9 mouse cellular contexts compared by ENCODE assay signal in genomic region chr11:119298917-119299316, GRCm38 (mm10). TPM values are rescaled to one million over a fixed set of nuclear protein-coding genes. Genes with fewer than 3 reads are reported as not detected.
DNase-seq lines count a peak whose midpoint lies in the region; ATAC-seq and TF ChIP-seq lines count a peak whose summit lies in the region.
"Had no signal": no experiment of that assay in that cellular context is flagged by ENCODE, and none has a peak within 500 bp of the region (broad histone marks: within the 10 kb centered on the region; RNA-seq: fewer than 3 reads in every experiment).

No protein-coding gene starts in this region.

- intact Hi-C loops in left cerebral cortex, postnatal 36 days (cut with DNase I) = loop anchor here (2.0 kb wide), 1 partner anchor 192 kb away; the partner anchor contains the start of gene Endov

- peak overlapping the region; percentile 80; the same call in 1 of the 2 replicates for H3K27ac ChIP-seq in kidney, embryonic 14.5 days (ENCODE audit: low read depth, low read length)
- H3K27ac ChIP-seq in bone marrow, adult 2 months (ENCODE audit: control insufficient read depth, insufficient read depth, low read depth, low read length, poor library complexity) = no peak overlapping the region
- peak overlapping the region; percentile 98; the same call in 1 of the 2 replicates for H3K27ac ChIP-seq in hindbrain, embryonic 13.5 days
- H3K27ac ChIP-seq in midbrain, embryonic 13.5 days = no peak overlapping the region

- 13% methylated on average over 7 of the region's 7 CpGs for WGBS in kidney, embryonic 14.5 days
- 9% methylated on average over 7 of the region's 7 CpGs for WGBS in bone marrow, adult 2 months
- 20% methylated on average over 7 of the region's 7 CpGs for WGBS in hindbrain, embryonic 13.5 days
- 15% methylated on average over 7 of the region's 7 CpGs for WGBS in midbrain, embryonic 13.5 days

- H3K27me3 ChIP-seq in kidney, embryonic 14.5 days (ENCODE audit: control insufficient read depth, insufficient read depth, low read length) = no peaks in the 10 kb centered on the region
- H3K27me3 ChIP-seq in hindbrain, embryonic 13.5 days = peaks cover 3% of the 10 kb centered on the region; the same call in 1 of the 2 replicates
- H3K27me3 ChIP-seq in midbrain, embryonic 13.5 days = no peaks in the 10 kb centered on the region

- peak overlapping the region; percentile 98 for H3K9ac ChIP-seq in kidney, embryonic 14.5 days (ENCODE audit: low read depth, low read length)
- H3K9ac ChIP-seq in hindbrain, embryonic 13.5 days = peak overlapping the region; percentile 99
- H3K9ac ChIP-seq in midbrain, embryonic 13.5 days (replicated peaks) = peak overlapping the region; percentile 96

- no peak for TF ChIP-seq CTCF in bone marrow, adult 2 months (IDR thresholded peaks at IDR 0.05; ENCODE audit: control insufficient read depth, insufficient read depth, low read length)

- peak overlapping the region; percentile 92 for H3K4me3 ChIP-seq in kidney, embryonic 14.5 days (ENCODE audit: low read length)
- peak overlapping the region; percentile 96 for H3K4me3 ChIP-seq in bone marrow, adult 2 months (replicated peaks; ENCODE audit: control insufficient read depth, low read depth, low read length)
- H3K4me3 ChIP-seq in hindbrain, embryonic 13.5 days = peak overlapping the region; percentile 98
- peak overlapping the region; percentile 93 for H3K4me3 ChIP-seq in midbrain, embryonic 13.5 days (replicated peaks)

- TF ChIP-seq POLR2A in bone marrow, adult 2 months (IDR thresholded peaks at IDR 0.05; ENCODE audit: borderline replicate concordance, control insufficient read depth, low read depth, low read length) = no peak

- H3K4me2 ChIP-seq in kidney, embryonic 14.5 days (replicated peaks; ENCODE audit: low read depth, low read length) = peak overlapping the region; percentile 68
- peak overlapping the region; percentile 88 for H3K4me2 ChIP-seq in hindbrain, embryonic 13.5 days
- H3K4me2 ChIP-seq in midbrain, embryonic 13.5 days (replicated peaks) = peak overlapping the region; percentile 81

- peaks cover 5% of the 10 kb centered on the region for H3K4me1 ChIP-seq in kidney, embryonic 14.5 days (ENCODE audit: control insufficient read depth, insufficient read depth, low read length)
- H3K4me1 ChIP-seq in bone marrow, adult 2 months (ENCODE audit: control insufficient read depth, insufficient read depth, low read length) = peaks cover 2% of the 10 kb centered on the region
- peaks cover 27% of the 10 kb centered on the region for H3K4me1 ChIP-seq in hindbrain, embryonic 13.5 days (replicated peaks)
- peaks cover 29% of the 10 kb centered on the region for H3K4me1 ChIP-seq in midbrain, embryonic 13.5 days (replicated peaks)

- H3K36me3 ChIP-seq in kidney, embryonic 14.5 days (ENCODE audit: control insufficient read depth, insufficient read depth, low read length) = peaks cover 43% of the 10 kb centered on the region
- H3K36me3 ChIP-seq in hindbrain, embryonic 13.5 days = peaks cover 43% of the 10 kb centered on the region
- peaks cover 43% of the 10 kb centered on the region for H3K36me3 ChIP-seq in midbrain, embryonic 13.5 days

- no peak for DNase-seq in kidney, adult 9 months
- no peak for DNase-seq in thymus, adult 18-20 months
- DNase-seq in left cerebral cortex, postnatal 36 days (ENCODE audit: low spot score in 2 of 2) = no peak
- no peak for DNase-seq in right cerebral cortex, postnatal 25 days
- DNase-seq: gastrocnemius, postnatal 10 days had no signal

- no peak for ATAC-seq in kidney, embryonic 14.5 days (ENCODE audit: low FRiP score, low TSS enrichment)
- no peak for ATAC-seq in hindbrain, embryonic 13.5 days (ENCODE audit: low FRiP score)
- no peak for ATAC-seq in midbrain, embryonic 13.5 days

- H3K9me3 ChIP-seq in kidney, embryonic 14.5 days (ENCODE audit: control insufficient read depth, low read length) = no peaks in the 10 kb centered on the region
- H3K9me3 ChIP-seq in hindbrain, embryonic 13.5 days = no peaks in the 10 kb centered on the region
- H3K9me3 ChIP-seq in midbrain, embryonic 13.5 days = no peaks in the 10 kb centered on the region

RNA-seq across cellular contexts. Expression of gene Eif4a3, which starts 1.0 kb away (rescaled TPM):
- polyA plus RNA-seq in kidney, embryonic 14.5 days (2014; fragmentation: Nextera tagmentation; extraction: Ambion mirVana) = 362 and 419 TPM in 2 replicates
- 144 and 147 TPM in 2 replicates for polyA plus RNA-seq in bone marrow, adult 2 months (2011; ENCODE audit: insufficient read depth, insufficient read length, low replicate concordance, missing spikeins)
- 266 and 296 TPM in 2 replicates for polyA plus RNA-seq in hindbrain, embryonic 13.5 days (2015; fragmentation: Nextera tagmentation; extraction: Ambion mirVana)
- polyA plus RNA-seq in midbrain, embryonic 13.5 days (2015; fragmentation: Nextera tagmentation; extraction: Ambion mirVana) = 317 and 341 TPM in 2 replicates
- 10 to 100 TPM; 74.7 to 78.6 TPM for total RNA-seq in left cerebral cortex, postnatal 36 days (2021)

RNA-seq across cellular contexts. Expression of gene Card14, which starts 8.7 kb away (rescaled TPM):
- 0.16 and 0.17 TPM in 2 replicates for polyA plus RNA-seq in kidney, embryonic 14.5 days (2014; fragmentation: Nextera tagmentation; extraction: Ambion mirVana)
- polyA plus RNA-seq in bone marrow, adult 2 months (2011; ENCODE audit: insufficient read depth, insufficient read length, low replicate concordance, missing spikeins) = not detected in 2 replicates
- polyA plus RNA-seq in hindbrain, embryonic 13.5 days (2015; fragmentation: Nextera tagmentation; extraction: Ambion mirVana) = 0.06 and 0.09 TPM in 2 replicates
- polyA plus RNA-seq in midbrain, embryonic 13.5 days (2015; fragmentation: Nextera tagmentation; extraction: Ambion mirVana) = 0.08 and 0.09 TPM in 2 replicates
- under 1 TPM; 0.07 to 0.14 TPM for total RNA-seq in left cerebral cortex, postnatal 36 days (2021)

RNA-seq across cellular contexts. Expression of gene Gaa, which starts 31.2 kb away (rescaled TPM):
- 21.4 and 37.2 TPM in 2 replicates for polyA plus RNA-seq in kidney, embryonic 14.5 days (2014; fragmentation: Nextera tagmentation; extraction: Ambion mirVana)
- 6.5 and 18.1 TPM in 2 replicates for polyA plus RNA-seq in bone marrow, adult 2 months (2011; ENCODE audit: insufficient read depth, insufficient read length, low replicate concordance, missing spikeins)
- polyA plus RNA-seq in hindbrain, embryonic 13.5 days (2015; fragmentation: Nextera tagmentation; extraction: Ambion mirVana) = 59.6 and 62.3 TPM in 2 replicates
- 49.9 and 50.7 TPM in 2 replicates for polyA plus RNA-seq in midbrain, embryonic 13.5 days (2015; fragmentation: Nextera tagmentation; extraction: Ambion mirVana)
- 100 to 1,000 TPM; 220 to 253 TPM for total RNA-seq in left cerebral cortex, postnatal 36 days (2021)

RNA-seq across cellular contexts. Expression of gene Sgsh, which starts 56.4 kb away (rescaled TPM):
- polyA plus RNA-seq in kidney, embryonic 14.5 days (2014; fragmentation: Nextera tagmentation; extraction: Ambion mirVana) = 7.1 and 7.9 TPM in 2 replicates
- 5.6 and 12.0 TPM in 2 replicates for polyA plus RNA-seq in bone marrow, adult 2 months (2011; ENCODE audit: insufficient read depth, insufficient read length, low replicate concordance, missing spikeins)
- 4.7 and 5.5 TPM in 2 replicates for polyA plus RNA-seq in hindbrain, embryonic 13.5 days (2015; fragmentation: Nextera tagmentation; extraction: Ambion mirVana)
- polyA plus RNA-seq in midbrain, embryonic 13.5 days (2015; fragmentation: Nextera tagmentation; extraction: Ambion mirVana) = 3.1 and 4.0 TPM in 2 replicates
- 1 to 10 TPM; 4.3 to 4.7 TPM for total RNA-seq in left cerebral cortex, postnatal 36 days (2021)

RNA-seq across cellular contexts. Expression of gene Slc26a11, which starts 56.4 kb away (rescaled TPM):
- polyA plus RNA-seq in kidney, embryonic 14.5 days (2014; fragmentation: Nextera tagmentation; extraction: Ambion mirVana) = 5.9 and 8.2 TPM in 2 replicates
- polyA plus RNA-seq in bone marrow, adult 2 months (2011; ENCODE audit: insufficient read depth, insufficient read length, low replicate concordance, missing spikeins) = 3.3 and 6.2 TPM in 2 replicates
- polyA plus RNA-seq in hindbrain, embryonic 13.5 days (2015; fragmentation: Nextera tagmentation; extraction: Ambion mirVana) = 4.8 and 5.3 TPM in 2 replicates
- 4.3 and 5.0 TPM in 2 replicates for polyA plus RNA-seq in midbrain, embryonic 13.5 days (2015; fragmentation: Nextera tagmentation; extraction: Ambion mirVana)
- total RNA-seq in left cerebral cortex, postnatal 36 days (2021) = 1 to 10 TPM; 3.5 to 4.3 TPM

Comparison
In these comparisons a context has a peak if more than half of its experiments do, and no peak if none do; other contexts are left out.
1. H3K27ac ChIP-seq: peak in kidney, embryonic 14.5 days (single experiment) and hindbrain, embryonic 13.5 days (single experiment); none in bone marrow, adult 2 months (single experiment) and midbrain, embryonic 13.5 days (single experiment).
2. Peak in every context shown above with its lines, with median percentiles within 50 percentile points of each other: H3K4me2 ChIP-seq, H3K4me3 ChIP-seq and H3K9ac ChIP-seq.